Mouse (Mus musculus) embryonic facial prominence, embryonic 15.5 days (tissue): ENCODE measurements around the gene Krtap4-7. TPM values are rescaled to one million over a fixed set of nuclear protein-coding genes. Genes with fewer than 3 reads are reported as not detected.
"Not testable (repeated sequence)": the region's sequence is repeated elsewhere in the genome, so short reads cannot be mapped to it uniquely, and the experiment has no call there.

Source experiments
- ATAC-seq: fragments of 200-750 bp; cut with Nextera tagmentation; 2 replicates; pipeline ENCODE4 v1.8.0; 2017; ENCODE audit warnings: low read depth, moderate TSS enrichment; ENCODE audit not compliant: insufficient number of reproducible peaks, low FRiP score, low TSS enrichment
- H3K27ac ChIP-seq: fragments of 300-500 bp; sonication (generic); replicated peaks from 2 replicates; pipeline ENCODE4 v1.5.1; 2015; ENCODE audit warnings: mild to moderate bottlenecking, inconsistent platforms
- H3K27me3 ChIP-seq: fragments of 300-500 bp; sonication (generic); 2 replicates; pipeline ENCODE4 v1.6.1; 2015; ENCODE audit warnings: inconsistent platforms
- H3K36me3 ChIP-seq: fragments of 300-500 bp; sonication (generic); 2 replicates; pipeline ENCODE4 v1.6.1; 2015; ENCODE audit warnings: mild to moderate bottlenecking, inconsistent platforms
- H3K4me1 ChIP-seq: fragments of 300-500 bp; sonication (generic); 2 replicates; pipeline ENCODE4 v1.6.1; 2015; ENCODE audit warnings: inconsistent platforms
- H3K4me2 ChIP-seq: fragments of 300-500 bp; sonication (generic); replicated peaks from 2 replicates; pipeline ENCODE4 v1.6.1; 2015; ENCODE audit warnings: mild to moderate bottlenecking, inconsistent platforms
- H3K4me3 ChIP-seq: fragments of 300-500 bp; sonication (generic); replicated peaks from 2 replicates; pipeline ENCODE4 v1.5.1; 2015; ENCODE audit warnings: mild to moderate bottlenecking, inconsistent platforms
- H3K9ac ChIP-seq: fragments of 300-500 bp; sonication (generic); 2 replicates; pipeline ENCODE4 v1.6.1; 2015; ENCODE audit warnings: inconsistent platforms
- H3K9me3 ChIP-seq: fragments of 300-500 bp; sonication (generic); replicated peaks from 2 replicates; pipeline ENCODE4 v1.6.1; 2016; ENCODE audit warnings: inconsistent platforms
- WGBS: fragments of 180-500 bp; shearing (Covaris S2); methylation state at CpG from one replicate; pipeline ENCODE4 v1.1.7; 2015; 5-methylcytosine and 5-hydroxymethylcytosine counted together
- polyA plus RNA-seq: library from polyadenylated mRNA; unstranded; fragments of >200 nt; fragmentation: Nextera tagmentation; extraction: Ambion mirVana; gene quantifications from 2 replicates; pipeline ENCODE4 v1.2.1, GENCODE M21; 2015

Krtap4-7 gene
- 2.0 and 2.3 TPM in 2 replicates for polyA plus RNA-seq

DNA sequence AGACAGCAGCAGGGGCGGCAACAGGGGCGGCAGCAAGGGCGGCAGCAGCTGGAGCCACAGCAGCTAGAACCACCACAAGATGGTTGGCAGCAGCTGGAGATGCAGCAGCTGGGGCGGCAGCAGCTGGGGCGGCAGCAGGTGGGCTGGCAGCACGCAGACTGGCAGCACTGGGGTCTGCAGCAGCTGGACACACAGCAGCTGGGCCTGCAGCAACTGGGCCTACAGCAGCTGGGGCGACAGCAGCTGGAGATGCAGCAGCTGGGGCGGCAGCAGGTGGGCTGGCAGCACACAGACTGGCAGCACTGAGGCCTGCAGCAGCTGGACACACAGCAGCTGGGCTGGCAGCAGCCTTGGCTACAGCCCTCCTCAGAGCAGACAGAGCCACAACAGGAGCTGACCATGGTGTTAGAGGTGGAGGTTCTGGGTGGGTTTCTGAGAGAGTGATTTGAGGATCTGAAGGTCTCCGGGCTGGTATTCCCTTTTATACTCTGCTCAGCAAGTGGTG lies at the start of gene Krtap4-7:
Gene Krtap4-7, minus strand, starts transcription at position 455 of the 505 bp plus-strand sequence.
- not testable (repeated sequence) for H3K9ac ChIP-seq, H3K27ac ChIP-seq, H3K36me3 ChIP-seq, H3K4me3 ChIP-seq, H3K4me2 ChIP-seq, H3K9me3 ChIP-seq, H3K4me1 ChIP-seq, H3K27me3 ChIP-seq, ATAC-seq
- 81% methylated on average over 9 of the region's 9 CpGs for WGBS

DNA sequence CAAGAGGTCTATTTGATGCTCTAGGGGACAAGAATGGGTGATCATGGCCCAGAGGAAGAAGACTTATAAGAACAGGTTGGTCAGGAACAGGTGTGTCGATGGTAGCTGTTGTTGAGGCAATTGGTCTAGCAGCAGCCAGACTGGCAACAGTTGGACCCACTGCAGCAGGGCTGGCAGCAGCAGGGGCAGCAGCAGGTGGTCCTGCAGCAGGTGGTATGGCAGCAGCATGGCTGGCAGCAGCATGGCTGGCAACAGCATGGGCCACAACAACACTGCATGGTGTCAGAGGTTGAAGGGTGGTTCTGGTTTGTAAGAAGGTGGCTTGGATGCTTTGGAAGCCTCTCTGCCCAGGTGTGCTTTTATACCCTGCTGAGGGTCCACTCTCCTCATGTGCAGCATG lies 46.6 kb upstream of the Krtap4-7 start, which contains the start of gene Gm14190:
Gene Gm14190, minus strand, starts transcription at position 278 of the 400 bp plus-strand sequence.
- ATAC-seq = no peak
- WGBS = 86% methylated on average over 1 of the region's 1 CpGs
- Histone ChIP-seq H3K4me2 (no peak within 1 kb of the TSS), H3K36me3 (no peaks in the 10 kb centered on the region), H3K9me3 (no peaks in the 10 kb centered on the region), H3K9ac (no peak within 1 kb of the TSS), H3K4me1 (no peaks in the 10 kb centered on the region), H3K27me3 (no peaks in the 10 kb centered on the region), H3K27ac (no peak within 1 kb of the TSS), H3K4me3 (no peak within 1 kb of the TSS)

DNA sequence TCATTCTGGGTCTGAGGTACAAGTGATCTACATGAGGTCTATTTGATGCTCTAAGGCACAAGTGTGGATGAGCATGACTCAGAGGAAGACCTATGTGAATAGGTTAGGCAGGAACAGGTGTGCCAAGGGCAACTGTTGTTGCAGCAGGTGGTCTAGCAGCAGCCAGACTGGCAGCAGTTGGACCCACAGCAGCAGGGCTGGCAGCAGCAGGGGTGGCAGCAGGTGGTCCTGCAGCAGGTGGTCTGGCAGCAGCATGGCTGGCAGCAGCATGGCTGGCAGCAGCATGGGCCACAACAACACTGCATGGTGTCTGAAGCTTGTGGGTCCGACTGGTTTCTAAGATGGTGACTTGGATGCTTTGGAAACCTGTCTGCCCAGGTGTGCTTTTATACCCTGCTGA lies 41.3 kb upstream of the Krtap4-7 start:
- ATAC-seq, H3K27ac ChIP-seq: not testable (repeated sequence)
- WGBS = 75% methylated on average over 1 of the region's 1 CpGs

DNA sequence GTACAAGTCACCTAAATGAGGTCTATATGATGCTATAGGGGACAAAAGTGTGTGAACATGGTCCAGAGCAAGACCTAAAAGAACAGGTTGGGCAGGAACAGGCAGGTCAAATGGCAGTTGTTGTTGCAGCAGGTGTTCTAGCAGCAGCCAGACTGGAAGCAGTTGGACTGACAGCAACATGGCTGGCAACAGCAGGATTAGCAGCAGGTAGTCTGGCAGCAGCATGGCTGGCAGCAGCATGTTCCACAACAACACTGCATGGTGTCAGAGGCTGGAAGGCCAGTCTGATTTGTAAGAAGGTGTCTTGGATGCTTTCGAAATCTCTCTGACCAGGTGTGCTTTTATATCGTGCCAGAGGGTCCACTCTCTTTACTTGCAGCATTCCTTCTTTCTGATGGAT lies 39.6 kb upstream of the Krtap4-7 start:
- no peak overlapping the region for H3K27ac ChIP-seq
- WGBS = 78% methylated on average over 2 of the region's 2 CpGs
- no peaks in the 10 kb centered on the region for H3K36me3 ChIP-seq
- no peaks in the 10 kb centered on the region for H3K4me1 ChIP-seq
- no peak for ATAC-seq
- no peaks in the 10 kb centered on the region for H3K27me3 ChIP-seq
- H3K9ac ChIP-seq = no peak overlapping the region
- H3K9me3 ChIP-seq = no peaks in the 10 kb centered on the region
- no peak overlapping the region for H3K4me2 ChIP-seq
- H3K4me3 ChIP-seq = no peak overlapping the region

More for the DNA sequence above, 41.3 kb upstream of the Krtap4-7 start:
- not testable (repeated sequence) for H3K4me1 ChIP-seq, H3K4me2 ChIP-seq, H3K27me3 ChIP-seq, H3K4me3 ChIP-seq, H3K9ac ChIP-seq, H3K9me3 ChIP-seq, H3K36me3 ChIP-seq

DNA sequence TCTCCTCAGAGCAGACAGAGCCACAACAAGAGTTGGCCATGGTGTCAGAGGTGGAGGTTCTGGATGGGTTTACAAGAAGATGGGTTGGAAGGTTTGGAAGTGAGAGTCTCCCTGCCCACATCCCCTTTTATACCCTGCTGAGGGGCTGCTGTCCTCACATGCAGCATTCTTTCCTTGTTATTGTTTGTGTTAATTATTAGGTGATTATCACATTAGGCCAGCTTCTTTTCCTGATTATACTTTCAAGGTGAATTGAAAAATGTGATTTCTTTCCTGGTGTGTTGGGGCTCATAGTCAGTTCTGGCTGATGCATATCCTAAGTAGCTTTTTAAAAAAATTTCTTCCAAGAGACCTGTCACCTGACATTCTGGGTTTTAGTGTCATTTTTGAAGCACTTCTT lies 22.0 kb upstream of the Krtap4-7 start, which contains the start of gene Krtap4-6:
Gene Krtap4-6, minus strand, starts transcription at position 101 of the 400 bp plus-strand sequence.
- H3K4me3 ChIP-seq = no peak within 1 kb of the TSS
- H3K27me3 ChIP-seq = no peaks in the 10 kb centered on the region
- no peak within 1 kb of the TSS for H3K9ac ChIP-seq
- no peak within 1 kb of the TSS for H3K27ac ChIP-seq
- no peaks in the 10 kb centered on the region for H3K4me1 ChIP-seq
- no peak for ATAC-seq
- no peak within 1 kb of the TSS for H3K4me2 ChIP-seq
- no peaks in the 10 kb centered on the region for H3K36me3 ChIP-seq
- H3K9me3 ChIP-seq = no peaks in the 10 kb centered on the region

DNA sequence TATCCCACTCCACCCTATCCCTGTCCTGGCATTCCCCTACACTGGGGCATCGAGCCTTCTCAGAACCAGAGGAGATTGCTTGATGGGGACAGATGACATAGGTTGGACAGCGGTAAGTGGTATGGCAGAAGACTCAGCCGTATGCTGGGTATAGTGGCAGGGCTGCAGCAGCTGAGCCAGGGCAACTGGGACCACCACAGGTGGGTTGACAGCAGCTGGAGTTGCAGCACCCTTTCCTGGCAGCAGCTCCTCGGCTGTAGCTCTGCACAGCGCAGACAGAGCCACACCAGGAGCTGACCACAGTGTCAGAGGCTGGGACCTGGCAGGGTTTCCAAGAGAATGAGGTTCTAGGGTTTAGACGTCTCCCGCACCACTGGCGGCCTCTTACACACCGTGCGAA lies 18.9 kb upstream of the Krtap4-7 start:
- no peak overlapping the region for H3K4me3 ChIP-seq
- 84% methylated on average over 10 of the region's 10 CpGs for WGBS
- H3K36me3 ChIP-seq = no peaks in the 10 kb centered on the region
- H3K4me2 ChIP-seq = no peak overlapping the region
- H3K9ac ChIP-seq = no peak overlapping the region
- H3K4me1 ChIP-seq = no peaks in the 10 kb centered on the region
- no peaks in the 10 kb centered on the region for H3K9me3 ChIP-seq
- ATAC-seq = no peak
- no peak overlapping the region for H3K27ac ChIP-seq
- H3K27me3 ChIP-seq = no peaks in the 10 kb centered on the region

GRCm38 (mm10) chr11:99659256-99659655 lies 15.4 kb upstream of the Krtap4-7 start:
- no peak overlapping the region for H3K4me3 ChIP-seq
- no peak for ATAC-seq
- H3K4me1 ChIP-seq = no peaks in the 10 kb centered on the region
- 69% methylated on average over 4 of the region's 4 CpGs for WGBS
- no peak overlapping the region for H3K27ac ChIP-seq
- no peak overlapping the region for H3K4me2 ChIP-seq
- H3K36me3 ChIP-seq = no peaks in the 10 kb centered on the region
- no peaks in the 10 kb centered on the region for H3K27me3 ChIP-seq
- H3K9me3 ChIP-seq = no peaks in the 10 kb centered on the region
- H3K9ac ChIP-seq = no peak overlapping the region

DNA sequence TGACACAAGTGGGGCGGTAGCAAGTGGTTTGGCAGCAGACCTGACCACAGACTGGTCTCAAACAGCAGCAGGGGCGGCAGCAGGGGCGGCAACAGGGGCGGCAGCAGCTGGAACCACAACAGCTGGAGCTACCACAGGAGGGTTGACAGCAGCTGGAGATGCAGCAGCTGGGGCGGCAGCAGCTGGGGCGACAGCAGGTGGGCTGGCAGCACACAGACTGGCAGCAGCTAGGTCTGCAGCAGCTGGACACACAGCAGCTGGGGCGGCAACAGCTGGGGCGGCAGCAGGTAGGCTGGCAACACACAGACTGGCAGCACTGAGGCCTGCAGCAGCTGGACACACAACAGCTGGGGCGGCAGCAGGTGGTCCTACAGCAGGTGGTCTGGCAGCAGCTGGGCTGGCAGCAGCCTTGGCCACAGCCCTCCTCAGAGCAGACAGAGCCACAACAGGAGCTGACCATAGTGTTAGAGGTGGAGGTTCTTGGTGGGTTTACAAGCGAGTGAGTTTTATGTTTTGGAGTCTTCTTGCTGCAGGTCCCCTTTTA lies 14.7 kb upstream of the Krtap4-7 start, which contains the start of gene Gm11563:
Gene Gm11563, minus strand, starts transcription at position 494 of the 544 bp plus-strand sequence.
- not testable (repeated sequence) for H3K4me2 ChIP-seq, H3K9ac ChIP-seq, ATAC-seq, H3K27ac ChIP-seq, H3K27me3 ChIP-seq, H3K9me3 ChIP-seq, H3K4me3 ChIP-seq, H3K36me3 ChIP-seq, H3K4me1 ChIP-seq
- 55% methylated on average over 10 of the region's 10 CpGs for WGBS

GRCm38 (mm10) chr11:99657051-99657450 lies 13.2 kb upstream of the Krtap4-7 start:
- 38% methylated on average over 5 of the region's 5 CpGs for WGBS

DNA sequence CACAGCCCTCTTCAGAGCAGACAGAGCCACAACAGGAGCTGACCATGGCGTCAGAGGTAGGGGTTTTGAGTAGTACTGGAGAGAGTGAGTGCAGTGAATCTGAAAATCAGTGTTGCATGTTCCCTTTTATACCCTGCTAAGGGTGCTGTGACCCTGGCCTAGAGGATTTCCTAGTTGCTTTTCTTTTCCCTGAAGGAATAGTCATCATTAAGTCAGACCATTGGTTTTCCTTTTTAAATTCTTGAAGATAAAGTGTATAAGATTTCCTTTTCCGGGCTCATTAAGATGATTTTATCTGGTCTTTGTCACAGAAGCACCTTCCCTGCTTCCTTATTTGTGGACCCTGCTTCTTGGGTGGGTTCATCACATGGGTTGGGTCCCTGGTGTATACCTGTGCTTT lies 6.2 kb upstream of the Krtap4-7 start, which contains the start of gene Gm11555:
Gene Gm11555, minus strand, starts transcription at position 101 of the 400 bp plus-strand sequence.
- no peak for ATAC-seq
- no peaks in the 10 kb centered on the region for H3K27me3 ChIP-seq
- no peaks in the 10 kb centered on the region for H3K4me1 ChIP-seq
- no peaks in the 10 kb centered on the region for H3K36me3 ChIP-seq
- H3K9ac ChIP-seq = no peak within 1 kb of the TSS
- no peaks in the 10 kb centered on the region for H3K9me3 ChIP-seq
- 84% methylated on average over 2 of the region's 2 CpGs for WGBS
- H3K4me2 ChIP-seq = no peak within 1 kb of the TSS
- H3K4me3 ChIP-seq = no peak within 1 kb of the TSS
- H3K27ac ChIP-seq = no peak within 1 kb of the TSS

More at GRCm38 (mm10) chr11:99657051-99657450, 13.2 kb upstream of the Krtap4-7 start:
- no peak overlapping the region for H3K9ac ChIP-seq
- ATAC-seq = no peak
- no peak overlapping the region for H3K4me3 ChIP-seq
- no peak overlapping the region for H3K4me2 ChIP-seq
- H3K4me1 ChIP-seq = no peaks in the 10 kb centered on the region
- H3K27me3 ChIP-seq = no peaks in the 10 kb centered on the region
- no peak overlapping the region for H3K27ac ChIP-seq
- no peaks in the 10 kb centered on the region for H3K9me3 ChIP-seq
- H3K36me3 ChIP-seq = no peaks in the 10 kb centered on the region

GRCm38 (mm10) chr11:99646444-99646843 lies 2.6 kb upstream of the Krtap4-7 start:
- Histone ChIP-seq H3K9ac (no peak overlapping the region), H3K9me3 (no peaks in the 10 kb centered on the region), H3K27ac (no peak overlapping the region), H3K4me3 (no peak overlapping the region), H3K36me3 (no peaks in the 10 kb centered on the region), H3K4me1 (no peaks in the 10 kb centered on the region), H3K27me3 (no peaks in the 10 kb centered on the region), H3K4me2 (no peak overlapping the region)
- WGBS = 56% methylated on average over 15 of the region's 15 CpGs
- no peak for ATAC-seq

DNA sequence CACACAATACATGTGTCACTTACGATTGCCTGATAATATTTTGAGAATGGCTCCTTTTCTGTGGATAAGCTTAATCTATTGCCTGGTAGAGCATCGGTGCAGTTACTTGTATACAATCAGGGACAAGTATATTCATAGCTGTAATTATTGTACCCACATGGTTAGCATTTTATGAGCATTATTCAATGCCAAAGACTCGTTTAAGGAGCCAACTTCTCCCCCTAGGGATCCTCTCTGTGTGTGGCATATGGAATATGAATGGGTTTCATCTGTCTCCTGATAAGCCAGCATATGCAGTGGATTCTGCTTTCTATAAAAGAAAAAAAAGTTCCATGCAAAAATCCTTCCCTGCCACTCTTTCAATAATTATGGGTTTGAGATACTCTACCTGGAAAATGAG lies 462 bp upstream of the Krtap4-7 start:
- no peak overlapping the region for H3K4me3 ChIP-seq
- no peak overlapping the region for H3K9ac ChIP-seq
- WGBS = 48% methylated on average over 3 of the region's 3 CpGs
- H3K36me3 ChIP-seq = no peaks in the 10 kb centered on the region
- no peaks in the 10 kb centered on the region for H3K27me3 ChIP-seq
- no peak for ATAC-seq
- no peak overlapping the region for H3K4me2 ChIP-seq
- H3K4me1 ChIP-seq = no peaks in the 10 kb centered on the region
- H3K9me3 ChIP-seq = no peaks in the 10 kb centered on the region
- no peak overlapping the region for H3K27ac ChIP-seq
